Mouse (Mus musculus): ENCODE results near the gene Ascc3. TPM values are rescaled to one million over a fixed set of nuclear protein-coding genes. Genes with fewer than 3 reads are reported as not detected.

The Ascc3 gene
- total and polyA plus RNA-seq, 3 experiments, result 16.2 to 29.1 (median 26.0) TPM

- H3K4me3 ChIP-seq (replicated peaks in 1 of 3; ENCODE audit: low read depth in 2 of 3, low read length in 2 of 3, poor library complexity in 1 of 3), result no peak overlapping the region
- in situ Hi-C loops (cut with MboI; ENCODE audit: low pct_ligation_motif_present, low pct_unique_long_range_greater_than_20kb, low sequenced_read_pairs), result no loop called here
- no peak for TF ChIP-seq TCF12 (IDR thresholded peaks at IDR 0.05; ENCODE audit: low read depth, low read length)
- no peak for TF ChIP-seq POLR2AphosphoS2 (IDR thresholded peaks at IDR 0.05; ENCODE audit: low read depth, low read length)
- TF ChIP-seq PAX5 (IDR thresholded peaks at IDR 0.05; ENCODE audit: low read length), result no peak
- no peak for TF ChIP-seq JUN (IDR thresholded peaks at IDR 0.05; ENCODE audit: insufficient read depth, low read depth, low read length)
- TF ChIP-seq CHD2 (IDR thresholded peaks at IDR 0.05; ENCODE audit: low read length), result no peak
- no peak for TF ChIP-seq TBP (conservative IDR thresholded peaks at IDR 0.05; ENCODE audit: low read depth, low read length)
- no peak for TF ChIP-seq MYC (IDR thresholded peaks at IDR 0.05; ENCODE audit: low read depth, low read length)
- no peak for TF ChIP-seq SIN3A (IDR thresholded peaks at IDR 0.05; ENCODE audit: low read length)
- TF ChIP-seq ZC3H11A (IDR thresholded peaks at IDR 0.05; ENCODE audit: low read depth, low read length), result no peak
- TF ChIP-seq UBTF (IDR thresholded peaks at IDR 0.05; ENCODE audit: low read depth, low read length), result no peak
- TF ChIP-seq MAFK (IDR thresholded peaks at IDR 0.05; ENCODE audit: insufficient replicate concordance, low read length), result no peak
- TF ChIP-seq SMC3 (IDR thresholded peaks at IDR 0.05; ENCODE audit: low read depth, low read length), result no peak
- TF ChIP-seq ZKSCAN1 (IDR thresholded peaks at IDR 0.05; ENCODE audit: borderline replicate concordance, low read depth, low read length), result no peak
Measured at GRCm38 (mm10) chr10:50613840-50614239, 21.4 kb downstream of the Ascc3 start.

GRCm38 (mm10) chr10:50625874-50626273 lies 33.4 kb downstream of the Ascc3 start:
- Histone ChIP-seq H3K79me2 (replicated peaks; ENCODE audit: control insufficient read depth, extremely low read depth, insufficient read depth, poor library complexity, severe bottlenecking) (no peaks in the 10 kb centered on the region), H3K9ac (ENCODE audit: insufficient read depth, low read depth) (no peak overlapping the region), H3K27me3 (replicated peaks) (no peaks in the 10 kb centered on the region), H3K4me1 (ENCODE audit: control insufficient read depth in 1 of 2, insufficient read depth in 2 of 2) (no peaks in the 10 kb centered on the region), H3K27ac (ENCODE audit: insufficient read depth, low read depth) (no peak overlapping the region), H3K4me2 (ENCODE audit: insufficient read depth, low read depth, poor library complexity, severe bottlenecking) (no peak overlapping the region), H3K9me3 (replicated peaks; ENCODE audit: low read length) (peaks cover 3% of the 10 kb centered on the region), H3K36me3 (replicated peaks in 1 of 2; ENCODE audit: control insufficient read depth in 1 of 2, insufficient read depth in 1 of 2, low read length in 1 of 2) (peaks cover 3 to 39% of the 10 kb centered on the region in 2 experiments), H3K4me3 (replicated peaks in 1 of 3; ENCODE audit: low read depth in 2 of 3, low read length in 2 of 3, poor library complexity in 1 of 3) (no peak overlapping the region)
- DNase-seq (ENCODE audit: extremely low read depth), result no peak
- TF ChIP-seq MXI1 (IDR thresholded peaks at IDR 0.05; ENCODE audit: low read depth, low read length) (no peak), TBP (conservative IDR thresholded peaks at IDR 0.05; ENCODE audit: low read depth, low read length) (no peak), MAX (IDR thresholded peaks at IDR 0.05; ENCODE audit: low read length) (no peak), ZNF384 (IDR thresholded peaks at IDR 0.05; ENCODE audit: low read depth, low read length) (no peak), POLR2A (IDR thresholded peaks at IDR 0.05; ENCODE audit: low read depth, low read length) (no peak), ZKSCAN1 (IDR thresholded peaks at IDR 0.05; ENCODE audit: borderline replicate concordance, low read depth, low read length) (no peak), JUND (conservative IDR thresholded peaks at IDR 0.05; ENCODE audit: low read depth, low read length) (no peak), RCOR1 (conservative IDR thresholded peaks at IDR 0.05; ENCODE audit: low read depth, low read length) (no peak)
- dilution Hi-C loops (cut with MboI; ENCODE audit: extremely low pct_ligation_motif_present, extremely low pct_unique_long_range_greater_than_20kb, low sequenced_read_pairs) (no loop called here), in situ Hi-C loops (cut with MboI; ENCODE audit: low pct_ligation_motif_present, low pct_unique_long_range_greater_than_20kb, low sequenced_read_pairs) (no loop called here)

More at GRCm38 (mm10) chr10:50613840-50614239, 21.4 kb downstream of the Ascc3 start:
- no peaks in the 10 kb centered on the region for H3K9me3 ChIP-seq (replicated peaks; ENCODE audit: low read length)
- H3K27me3 ChIP-seq (replicated peaks), result no peaks in the 10 kb centered on the region
- peaks cover 12 to 15% of the 10 kb centered on the region in 2 experiments for H3K36me3 ChIP-seq (replicated peaks in 1 of 2; ENCODE audit: control insufficient read depth in 1 of 2, insufficient read depth in 1 of 2, low read length in 1 of 2)
- no peak overlapping the region for H3K9ac ChIP-seq (ENCODE audit: insufficient read depth, low read depth)
- no peak overlapping the region for H3K27ac ChIP-seq (ENCODE audit: insufficient read depth, low read depth)
- DNase-seq (ENCODE audit: extremely low read depth), result no peak
- peaks cover 0 to 3% of the 10 kb centered on the region in 2 experiments; a peak in 1 of 4 replicates for H3K4me1 ChIP-seq (ENCODE audit: control insufficient read depth in 1 of 2, insufficient read depth in 2 of 2)
- dilution Hi-C loops (cut with MboI; ENCODE audit: extremely low pct_ligation_motif_present, extremely low pct_unique_long_range_greater_than_20kb, low sequenced_read_pairs), result no loop called here
- no peak overlapping the region for H3K4me2 ChIP-seq (ENCODE audit: insufficient read depth, low read depth, poor library complexity, severe bottlenecking)
- no peaks in the 10 kb centered on the region for H3K79me2 ChIP-seq (replicated peaks; ENCODE audit: control insufficient read depth, extremely low read depth, insufficient read depth, poor library complexity, severe bottlenecking)

Data from CH12.LX (cell line).